Mouse (Mus musculus) thymus, adult 18-20 months (tissue): ENCODE results near the gene Bloc1s3.

ENCODE experiments used
- DNase-seq, 2 experiments: peaks; one replicate each; pipeline ENCODE4 v3.0.0; 2022; ENCODE audit warnings: mixed read lengths in 2 of 2

Gene Bloc1s3

GRCm38 (mm10) chr7:19508150-19508923 lies at the start of gene Bloc1s3, which contains the start of gene Trappc6a:
Gene Bloc1s3 (minus strand): TSS chr7:19508367.
Gene Trappc6a (plus strand): TSS chr7:19508395.
- peak; percentile 87 to 89 for DNase-seq

GRCm38 (mm10) chr7:19557086-19557485 lies 48.9 kb upstream of the Bloc1s3 start:
- no peak for DNase-seq

GRCm38 (mm10) chr7:19554168-19554567 lies 46.0 kb upstream of the Bloc1s3 start:
- DNase-seq, result no peak

GRCm38 (mm10) chr7:19552443-19552842 lies 44.3 kb upstream of the Bloc1s3 start:
- DNase-seq, result no peak

- no peak for DNase-seq
These were observed 43.5 kb upstream of the Bloc1s3 start for GRCm38 (mm10) chr7:19551634-19552033.

- DNase-seq, result no peak
These were observed 41.2 kb upstream of the Bloc1s3 start for GRCm38 (mm10) chr7:19549394-19549793.

- no peak for DNase-seq
These were observed 39.3 kb upstream of the Bloc1s3 start for GRCm38 (mm10) chr7:19547344-19547969.

GRCm38 (mm10) chr7:19546007-19546406 lies 37.8 kb upstream of the Bloc1s3 start:
- no peak for DNase-seq

GRCm38 (mm10) chr7:19543584-19543983 lies 35.4 kb upstream of the Bloc1s3 start:
- DNase-seq, result peak in 1 of 2 experiments; percentile 45

- no peak for DNase-seq
These were observed 34.1 kb upstream of the Bloc1s3 start for GRCm38 (mm10) chr7:19542155-19542691.

- DNase-seq, result no peak
These were observed 33.6 kb upstream of the Bloc1s3 start for GRCm38 (mm10) chr7:19541681-19542154.

GRCm38 (mm10) chr7:19540771-19541566 lies 32.8 kb upstream of the Bloc1s3 start:
- DNase-seq, result no peak

GRCm38 (mm10) chr7:19534676-19535075 lies 26.5 kb upstream of the Bloc1s3 start:
- no peak for DNase-seq

GRCm38 (mm10) chr7:19532240-19532639 lies 24.1 kb upstream of the Bloc1s3 start:
- DNase-seq, result no peak

GRCm38 (mm10) chr7:19531077-19531476 lies 22.9 kb upstream of the Bloc1s3 start:
- DNase-seq, result no peak

GRCm38 (mm10) chr7:19525105-19525481 lies 16.9 kb upstream of the Bloc1s3 start:
- no peak for DNase-seq

- DNase-seq, result no peak
These were observed 16.4 kb upstream of the Bloc1s3 start for GRCm38 (mm10) chr7:19524420-19525104.

GRCm38 (mm10) chr7:19523757-19524419 lies 15.7 kb upstream of the Bloc1s3 start:
- DNase-seq, result peak in 1 of 2 experiments; percentile 24

- DNase-seq, result no peak
These were observed 15.0 kb upstream of the Bloc1s3 start for GRCm38 (mm10) chr7:19523017-19523756.

GRCm38 (mm10) chr7:19520032-19520431 lies 11.9 kb upstream of the Bloc1s3 start:
- no peak for DNase-seq
